Mouse (Mus musculus): ENCODE data around the gene Amn. TPM values are rescaled to one million over a fixed set of nuclear protein-coding genes. Genes with fewer than 3 reads are reported as not detected.

The Amn gene
- total and polyA plus RNA-seq, 2 experiments = 0.09 to 0.55 TPM

GRCm38 (mm10) chr12:111271406-111271805, 511 bp downstream of the Amn start:
- no peaks in the 10 kb centered on the region for H3K79me2 ChIP-seq (ENCODE audit: control insufficient read depth, insufficient read depth, low read length)

GRCm38 (mm10) chr12:111271966-111272365, 1.1 kb downstream of the Amn start:
- no peaks in the 10 kb centered on the region for H3K79me2 ChIP-seq (ENCODE audit: control insufficient read depth, insufficient read depth, low read length)
- peaks cover 27% of the 10 kb centered on the region for H3K27me3 ChIP-seq (ENCODE audit: control insufficient read depth, insufficient read depth, low read length)
- H3K4me1 ChIP-seq (ENCODE audit: control insufficient read depth, insufficient read depth, low read length) = peaks cover 19% of the 10 kb centered on the region
- WGBS = 17% methylated on average over 8 of the region's 8 CpGs
- no peak for DNase-seq (ENCODE audit: extremely low read depth, low read depth, low spot score)
- H3K9ac ChIP-seq (ENCODE audit: low read depth, low read length) = no peak overlapping the region
- TF ChIP-seq POLR2A (IDR thresholded peaks at IDR 0.05; ENCODE audit: extremely low read depth, insufficient read depth, low read length) (no peak), CTCF (IDR thresholded peaks at IDR 0.05; ENCODE audit: low read depth, low read length) (no peak)
- no peaks in the 10 kb centered on the region for H3K36me3 ChIP-seq (ENCODE audit: control insufficient read depth, insufficient read depth, low read length)
- no peak overlapping the region for H3K4me3 ChIP-seq (ENCODE audit: insufficient read depth, low read depth, low read length)
- H3K27ac ChIP-seq (replicated peaks; ENCODE audit: insufficient read depth, low read depth, low read length) = no peak overlapping the region

More at GRCm38 (mm10) chr12:111271406-111271805, 511 bp downstream of the Amn start:
- no peaks in the 10 kb centered on the region for H3K36me3 ChIP-seq (ENCODE audit: control insufficient read depth, insufficient read depth, low read length)
- no peak for DNase-seq (ENCODE audit: extremely low read depth, low read depth, low spot score)
- H3K27me3 ChIP-seq (ENCODE audit: control insufficient read depth, insufficient read depth, low read length) = peaks cover 27% of the 10 kb centered on the region
- peaks cover 19% of the 10 kb centered on the region for H3K4me1 ChIP-seq (ENCODE audit: control insufficient read depth, insufficient read depth, low read length)
- TF ChIP-seq CTCF (IDR thresholded peaks at IDR 0.05; ENCODE audit: low read depth, low read length) = no peak
- no peak for TF ChIP-seq POLR2A (IDR thresholded peaks at IDR 0.05; ENCODE audit: extremely low read depth, insufficient read depth, low read length)
- H3K4me3 ChIP-seq (ENCODE audit: insufficient read depth, low read depth, low read length) = no peak overlapping the region
- no peak overlapping the region for H3K27ac ChIP-seq (replicated peaks; ENCODE audit: insufficient read depth, low read depth, low read length)
- no peak overlapping the region for H3K9ac ChIP-seq (ENCODE audit: low read depth, low read length)
- WGBS = 10% methylated on average over 28 of the region's 28 CpGs

- Histone ChIP-seq H3K4me1 (ENCODE audit: control insufficient read depth, insufficient read depth, low read length) (peaks cover 19% of the 10 kb centered on the region), H3K9ac (ENCODE audit: low read depth, low read length) (no peak overlapping the region), H3K4me3 (ENCODE audit: insufficient read depth, low read depth, low read length) (no peak overlapping the region), H3K36me3 (ENCODE audit: control insufficient read depth, insufficient read depth, low read length) (no peaks in the 10 kb centered on the region), H3K27ac (replicated peaks; ENCODE audit: insufficient read depth, low read depth, low read length) (no peak overlapping the region), H3K79me2 (ENCODE audit: control insufficient read depth, insufficient read depth, low read length) (no peaks in the 10 kb centered on the region), H3K27me3 (ENCODE audit: control insufficient read depth, insufficient read depth, low read length) (peaks cover 27% of the 10 kb centered on the region)
- DNase-seq (ENCODE audit: extremely low read depth, low read depth, low spot score) = peak; percentile 45
- 25% methylated on average over 12 of the region's 12 CpGs for WGBS
- peak; percentile 94 for TF ChIP-seq CTCF (IDR thresholded peaks at IDR 0.05; ENCODE audit: low read depth, low read length)
- no peak for TF ChIP-seq POLR2A (IDR thresholded peaks at IDR 0.05; ENCODE audit: extremely low read depth, insufficient read depth, low read length)
Observed at GRCm38 (mm10) chr12:111272420-111272819, 1.5 kb downstream of the Amn start.

GRCm38 (mm10) chr12:111274006-111274405, 3.1 kb downstream of the Amn start:
- Histone ChIP-seq H3K27ac (replicated peaks; ENCODE audit: insufficient read depth, low read depth, low read length) (no peak overlapping the region), H3K4me1 (ENCODE audit: control insufficient read depth, insufficient read depth, low read length) (peaks cover 19% of the 10 kb centered on the region), H3K9ac (ENCODE audit: low read depth, low read length) (no peak overlapping the region), H3K79me2 (ENCODE audit: control insufficient read depth, insufficient read depth, low read length) (no peaks in the 10 kb centered on the region), H3K4me3 (ENCODE audit: insufficient read depth, low read depth, low read length) (no peak overlapping the region), H3K36me3 (ENCODE audit: control insufficient read depth, insufficient read depth, low read length) (no peaks in the 10 kb centered on the region), H3K27me3 (ENCODE audit: control insufficient read depth, insufficient read depth, low read length) (peaks cover 27% of the 10 kb centered on the region)
- 10% methylated on average over 28 of the region's 28 CpGs for WGBS
- TF ChIP-seq POLR2A (IDR thresholded peaks at IDR 0.05; ENCODE audit: extremely low read depth, insufficient read depth, low read length) (no peak), CTCF (IDR thresholded peaks at IDR 0.05; ENCODE audit: low read depth, low read length) (no peak)
- no peak for DNase-seq (ENCODE audit: extremely low read depth, low read depth, low spot score)

- WGBS = 4% methylated on average over 80 of the region's 80 CpGs
- Histone ChIP-seq H3K79me2 (ENCODE audit: control insufficient read depth, insufficient read depth, low read length) (no peaks in the 10 kb centered on the region), H3K27ac (replicated peaks; ENCODE audit: insufficient read depth, low read depth, low read length) (no peak overlapping the region), H3K36me3 (ENCODE audit: control insufficient read depth, insufficient read depth, low read length) (no peaks in the 10 kb centered on the region), H3K9ac (ENCODE audit: low read depth, low read length) (no peak overlapping the region), H3K4me3 (ENCODE audit: insufficient read depth, low read depth, low read length) (peak overlapping the region; percentile 1; the same call in 1 of the 2 replicates), H3K27me3 (ENCODE audit: control insufficient read depth, insufficient read depth, low read length) (peaks cover 27% of the 10 kb centered on the region), H3K4me1 (ENCODE audit: control insufficient read depth, insufficient read depth, low read length) (peaks cover 19% of the 10 kb centered on the region)
- DNase-seq (ENCODE audit: extremely low read depth, low read depth, low spot score) = no peak
- no peak for TF ChIP-seq POLR2A (IDR thresholded peaks at IDR 0.05; ENCODE audit: extremely low read depth, insufficient read depth, low read length)
- no peak for TF ChIP-seq CTCF (IDR thresholded peaks at IDR 0.05; ENCODE audit: low read depth, low read length)
Observed at GRCm38 (mm10) chr12:111274447-111275149, 3.7 kb downstream of the Amn start.
